Mouse (Mus musculus) ES-Bruce4 (cell line): ENCODE data around the gene Smco2.

Experiments used
- CTCF ChIP-seq: IDR thresholded peaks from one replicate; pipeline ENCODE4 v1.8.1; 2011; ENCODE audit warnings: low read depth, low read length
- EP300 ChIP-seq: IDR thresholded peaks from 2 replicates; pipeline ENCODE4 v1.6.1; 2011; ENCODE audit warnings: low read depth, low read length; ENCODE audit not compliant: insufficient read depth
- POLR2A ChIP-seq: IDR thresholded peaks from one replicate; pipeline ENCODE4 v1.8.1; 2011; ENCODE audit warnings: low read length; ENCODE audit not compliant: insufficient read depth

DNA sequence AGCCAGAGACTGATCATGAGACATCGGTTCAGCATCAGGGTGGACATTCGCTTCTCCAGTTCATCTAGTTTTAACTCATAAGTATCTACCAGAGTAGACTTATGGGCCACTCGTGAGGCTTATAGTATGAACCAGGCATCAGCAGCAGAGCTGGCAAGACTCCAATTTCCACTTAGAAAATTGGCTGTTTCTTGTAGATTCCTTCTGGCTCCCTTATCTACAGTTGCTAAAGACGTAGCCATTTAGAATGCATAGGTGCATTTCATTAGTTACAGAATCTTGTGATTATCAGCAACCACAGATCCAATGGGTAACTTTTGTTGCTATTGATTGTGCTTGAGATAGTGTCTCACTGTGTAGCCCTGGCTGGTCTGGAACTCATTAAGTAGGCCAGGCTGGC, 2.8 kb downstream of the Smco2 start:
- TF ChIP-seq CTCF: no peak
- TF ChIP-seq EP300: no peak
- TF ChIP-seq POLR2A: no peak
